Mouse (Mus musculus): Measurements from ENCODE around the gene Lrrc36.

Lrrc36 gene

DNA sequence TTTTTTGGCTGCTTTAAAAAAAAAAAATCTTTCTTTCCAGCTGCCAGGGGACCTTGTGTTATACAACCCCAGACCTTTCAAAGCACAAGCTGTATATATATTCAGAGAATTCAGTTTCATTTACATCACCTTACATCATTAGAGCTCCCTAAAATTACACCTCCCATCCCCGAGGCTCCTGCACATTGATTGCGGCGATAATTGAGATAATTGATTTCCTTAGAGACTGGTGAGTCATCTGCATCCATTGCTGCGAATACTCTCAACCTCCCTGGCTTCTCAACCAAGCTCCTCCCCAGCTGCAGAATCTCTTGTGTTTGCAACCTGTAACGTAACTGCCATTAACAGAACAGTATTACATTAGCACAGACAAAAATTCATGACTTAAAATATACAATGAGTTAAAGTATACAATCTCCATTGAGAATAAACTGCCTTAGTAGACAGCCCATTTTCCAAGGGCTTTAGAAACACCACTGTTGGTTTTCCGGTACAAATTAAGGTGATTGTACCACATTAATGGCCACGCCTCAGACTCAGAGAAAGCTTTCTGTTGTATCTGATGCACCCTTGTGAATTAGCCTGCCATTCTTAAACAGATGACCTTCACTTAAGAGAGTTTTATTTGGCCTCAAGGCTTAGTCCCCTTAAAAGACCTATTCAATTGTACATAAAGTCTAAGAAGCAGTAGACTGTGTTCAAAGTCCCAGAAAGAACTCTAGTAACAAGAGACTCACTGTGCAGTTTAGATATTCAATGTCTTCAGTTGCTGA lies 18.6 kb downstream of the Lrrc36 start:
- DNase-seq (ENCODE audit: low spot score in 2 of 2) = no peak

DNA sequence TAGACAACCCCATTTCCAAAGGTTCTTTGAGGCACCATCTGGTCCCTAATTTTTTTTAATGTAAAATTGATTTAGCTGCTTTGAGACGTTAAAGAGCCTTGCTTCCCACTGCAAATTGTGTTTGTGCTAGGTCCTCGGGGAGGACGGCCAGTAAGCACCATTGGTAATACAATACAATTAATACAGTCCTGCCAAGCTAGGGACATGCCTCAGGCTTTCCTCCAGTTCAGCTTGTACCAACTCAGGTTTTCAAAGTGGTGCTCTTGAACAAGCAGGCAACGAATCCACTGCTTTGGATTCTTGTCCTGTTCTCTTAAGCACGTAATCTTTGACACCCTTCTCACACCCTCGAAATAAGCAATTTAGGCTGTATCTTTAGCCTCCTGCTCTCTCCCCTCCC lies 19.6 kb downstream of the Lrrc36 start:
- DNase-seq (ENCODE audit: low spot score in 2 of 2) = no peak

DNA sequence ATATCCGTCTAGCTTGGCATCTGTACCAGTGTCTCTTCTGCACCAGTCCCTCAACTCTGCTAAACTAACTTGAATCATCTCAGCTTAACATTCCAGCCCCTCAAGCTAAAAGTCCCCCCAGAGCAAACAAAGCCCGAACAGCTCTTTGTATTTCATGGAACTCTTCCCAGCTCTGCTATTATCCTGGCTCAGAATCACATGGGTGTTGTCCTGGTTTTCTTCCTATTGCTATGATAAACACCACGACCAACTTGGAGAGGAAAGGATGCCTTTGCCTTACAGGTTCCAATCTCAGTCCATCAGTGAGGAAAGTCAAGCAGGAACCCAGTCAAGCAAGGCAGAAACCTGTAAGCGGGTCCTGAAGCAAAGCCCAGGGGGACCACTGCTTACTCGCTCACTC lies 20.1 kb downstream of the Lrrc36 start:
- no peak for DNase-seq (ENCODE audit: low spot score in 2 of 2)

DNA sequence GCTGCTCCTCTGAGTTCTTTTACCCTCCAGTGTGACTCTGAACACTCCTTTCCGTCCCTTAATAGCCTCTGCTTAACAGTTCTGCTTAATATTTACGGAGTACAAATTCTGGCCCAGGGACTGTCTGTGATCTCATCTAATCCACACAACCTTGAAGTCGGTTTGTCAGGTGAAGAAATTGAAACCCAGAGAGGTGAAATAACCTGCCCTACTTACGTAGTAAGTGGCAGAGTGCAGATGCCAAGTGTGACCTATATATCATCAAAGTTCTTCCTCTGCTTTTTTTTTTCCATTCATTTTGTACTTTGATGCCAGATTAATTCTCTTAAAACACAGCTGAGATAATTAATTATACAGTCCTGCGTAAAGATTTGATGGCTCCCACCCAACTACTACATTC lies 20.8 kb downstream of the Lrrc36 start:
- DNase-seq (ENCODE audit: low spot score in 2 of 2) = no peak

DNA sequence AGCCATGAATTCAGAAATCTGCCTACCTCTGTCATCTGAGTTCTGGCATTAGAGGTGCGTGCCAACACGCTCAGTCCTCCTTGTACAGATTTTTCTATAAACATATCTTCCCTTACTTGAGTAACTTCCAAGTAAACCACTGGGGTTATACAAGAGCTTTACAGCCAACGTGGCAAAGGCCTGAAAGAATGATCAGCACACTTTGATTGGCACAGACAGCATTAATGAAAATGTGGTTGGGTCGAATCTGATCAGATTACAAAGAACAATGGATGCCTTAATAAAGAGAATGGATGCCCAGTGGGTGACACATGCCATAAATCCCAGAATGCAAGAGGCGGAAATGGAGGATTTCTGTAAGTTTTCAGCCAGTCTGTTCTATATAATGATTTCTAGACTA lies 22.8 kb downstream of the Lrrc36 start:
- no peak for DNase-seq (ENCODE audit: low spot score in 2 of 2)

DNA sequence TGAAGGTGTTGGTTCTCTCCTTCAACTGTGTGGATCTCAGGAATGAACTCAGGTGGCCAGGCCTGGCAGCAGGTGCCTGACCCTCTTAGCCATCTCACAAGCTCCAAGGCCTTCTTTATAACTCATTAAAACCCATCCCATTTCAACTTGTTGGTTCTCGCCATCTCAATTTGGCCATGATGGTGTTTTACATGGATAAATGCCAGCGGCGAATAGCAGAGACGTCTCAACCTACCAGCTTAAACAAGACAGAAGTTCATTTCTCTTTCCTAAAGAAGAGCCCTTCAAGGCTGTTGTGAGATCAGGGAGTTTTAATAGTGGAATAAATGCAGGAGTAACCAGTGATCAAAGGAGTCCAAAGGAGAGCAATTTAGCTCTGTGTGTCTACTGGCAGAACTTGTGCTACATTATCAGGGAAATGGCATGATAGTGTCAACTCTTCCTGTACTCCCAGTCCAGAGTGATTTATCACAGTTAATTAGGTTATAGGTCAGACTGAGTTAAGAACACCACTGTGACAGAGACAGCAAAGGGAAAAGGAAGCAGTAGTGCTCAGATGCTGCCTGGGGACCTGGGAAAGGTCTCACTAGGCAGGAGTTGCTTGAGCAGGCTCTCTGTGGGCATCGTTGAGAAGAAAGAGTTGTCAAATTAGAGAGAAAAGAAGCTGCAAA lies 23.8 kb downstream of the Lrrc36 start:
- no peak for DNase-seq (ENCODE audit: low spot score in 2 of 2)

DNA sequence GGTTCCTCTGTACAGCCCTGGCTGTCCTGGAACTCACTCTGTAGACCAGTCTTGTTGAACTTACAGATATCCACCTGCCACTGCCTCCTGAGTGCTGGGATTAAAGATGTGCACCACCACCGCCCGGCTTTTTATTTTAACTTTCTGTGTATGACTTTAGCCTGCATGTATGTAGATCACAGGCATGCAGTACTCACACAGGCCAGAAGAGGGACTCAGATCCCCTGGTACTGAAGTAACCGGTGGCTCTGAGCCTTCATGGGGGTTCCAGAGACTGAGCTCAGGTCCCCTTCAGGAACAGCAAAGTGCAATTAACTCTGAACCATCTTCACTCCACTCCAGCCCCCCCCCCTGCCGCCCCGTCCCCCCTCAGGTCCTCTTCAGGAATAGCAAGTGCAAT lies 25.5 kb downstream of the Lrrc36 start:
- DNase-seq (ENCODE audit: low spot score in 2 of 2) = no peak

DNA sequence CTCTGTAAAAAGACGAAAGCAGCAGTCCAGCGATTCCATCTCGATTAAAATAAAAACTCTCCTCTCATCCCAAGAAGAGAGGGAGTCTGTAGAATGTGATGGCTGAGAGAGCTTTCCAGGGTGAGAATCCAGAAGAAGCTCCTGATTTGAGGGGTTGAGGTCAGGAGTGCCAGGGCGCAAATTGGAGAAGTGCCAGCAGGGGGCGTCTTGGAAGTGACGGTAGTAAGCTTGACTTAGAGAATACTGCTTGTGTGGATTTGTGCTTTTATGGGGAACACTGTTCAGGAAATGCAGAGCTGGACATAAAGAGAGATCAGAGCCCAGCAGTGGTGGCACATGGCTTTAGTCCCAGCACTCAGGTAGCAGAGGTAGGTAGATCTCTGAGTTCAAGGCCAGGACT lies 28.1 kb downstream of the Lrrc36 start:
- DNase-seq (ENCODE audit: low spot score in 2 of 2) = no peak

DNA sequence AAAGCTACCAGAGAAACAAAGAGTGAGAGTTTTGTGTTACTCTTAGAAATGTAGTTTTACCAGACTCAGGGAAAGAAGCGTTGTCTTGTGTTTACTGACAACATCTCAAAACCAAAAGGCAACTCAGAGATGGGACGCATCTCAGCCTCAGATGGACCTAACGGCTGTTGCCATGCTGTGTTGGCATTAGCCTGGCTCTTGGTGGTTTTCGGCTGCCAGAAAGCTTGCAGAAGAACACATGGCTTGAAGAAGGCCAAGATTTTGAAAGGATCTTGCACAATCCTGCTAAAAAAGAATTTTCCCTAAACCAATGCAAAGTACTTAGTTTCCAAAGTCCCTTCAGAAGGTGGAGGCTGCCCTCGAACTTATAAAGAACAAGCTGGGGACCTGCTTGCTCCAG lies 29.3 kb downstream of the Lrrc36 start:
- no peak for DNase-seq (ENCODE audit: low spot score in 2 of 2)

DNA sequence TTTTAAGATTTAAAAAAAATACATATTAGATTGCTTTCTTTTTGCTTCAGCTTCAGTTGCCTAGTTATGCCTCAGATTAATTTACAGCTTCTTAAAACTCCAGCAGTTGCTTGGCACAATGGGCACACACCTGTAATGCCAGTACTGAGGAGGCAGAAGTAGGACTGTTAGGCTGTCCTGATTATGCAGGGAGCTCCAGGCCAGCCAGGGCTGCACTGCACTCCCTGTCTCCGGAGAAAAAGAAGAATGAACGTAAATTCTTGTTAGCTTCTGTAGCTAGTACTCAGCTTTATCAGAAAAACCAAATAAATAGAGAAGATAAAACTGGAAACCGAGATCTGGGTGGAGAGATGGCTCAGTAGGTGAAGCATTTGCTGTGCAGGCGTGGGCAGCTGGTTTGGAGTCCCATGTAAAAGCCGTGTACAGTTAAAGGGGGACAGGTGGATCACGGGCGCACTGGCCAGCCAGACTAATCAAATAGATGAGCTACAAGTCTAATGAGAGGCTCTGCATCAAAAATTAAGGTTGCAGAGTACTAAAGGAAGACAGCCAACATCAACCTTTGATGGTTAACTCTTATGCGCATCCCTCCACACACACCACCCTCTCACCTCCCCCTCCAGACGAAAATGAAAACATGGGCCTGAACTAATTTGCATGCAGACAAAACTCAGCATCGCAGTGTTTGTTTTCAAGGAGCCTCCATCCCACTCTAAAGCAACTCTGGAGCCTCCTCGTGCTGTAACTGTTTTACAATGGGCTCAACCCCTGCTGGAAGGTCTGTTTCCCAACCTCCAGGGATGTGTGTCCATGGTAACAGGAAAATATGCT lies 32.1 kb downstream of the Lrrc36 start:
- no peak for DNase-seq (ENCODE audit: low spot score in 2 of 2)

DNA sequence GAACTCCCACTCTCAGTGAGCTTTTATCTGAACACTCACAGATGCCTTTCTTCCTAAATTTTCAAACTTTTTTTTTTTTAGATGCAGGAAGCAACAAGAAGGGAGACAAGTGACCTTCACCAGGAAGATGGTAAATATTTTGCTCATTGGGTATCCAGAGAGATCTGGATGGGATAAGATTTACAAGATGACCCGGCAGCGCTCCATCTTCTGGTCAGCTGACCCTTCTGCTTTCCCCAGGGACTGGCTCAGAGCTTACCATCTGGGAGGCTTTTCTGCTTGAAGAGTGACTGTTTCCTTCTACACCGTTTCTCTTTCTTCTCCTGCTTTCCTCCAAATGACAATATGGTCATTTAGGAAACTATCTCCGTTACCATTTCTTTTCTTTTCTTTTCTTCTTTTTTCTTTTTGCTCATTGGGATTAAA lies 32.8 kb downstream of the Lrrc36 start:
- no peak for DNase-seq (ENCODE audit: low spot score in 2 of 2)

DNA sequence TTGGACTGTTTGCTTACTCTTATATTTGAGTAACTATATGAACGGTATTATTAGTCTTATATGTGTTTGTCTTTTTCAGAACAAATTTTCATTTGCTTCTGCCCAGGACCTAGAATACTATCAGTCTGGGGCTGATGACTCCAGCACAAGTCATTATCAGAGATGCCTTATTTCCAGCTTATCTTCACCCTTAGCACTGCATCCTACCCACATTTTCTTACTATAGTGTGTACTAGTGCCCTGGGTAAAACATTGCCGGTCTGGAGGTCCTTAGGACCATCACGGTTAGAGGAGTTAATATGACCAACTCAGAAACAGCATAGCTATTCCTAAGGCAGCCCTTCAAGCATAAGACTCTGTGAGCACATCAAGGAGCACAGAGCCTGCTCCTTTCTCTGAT lies 34.8 kb downstream of the Lrrc36 start:
- no peak for DNase-seq (ENCODE audit: low spot score in 2 of 2)

DNA sequence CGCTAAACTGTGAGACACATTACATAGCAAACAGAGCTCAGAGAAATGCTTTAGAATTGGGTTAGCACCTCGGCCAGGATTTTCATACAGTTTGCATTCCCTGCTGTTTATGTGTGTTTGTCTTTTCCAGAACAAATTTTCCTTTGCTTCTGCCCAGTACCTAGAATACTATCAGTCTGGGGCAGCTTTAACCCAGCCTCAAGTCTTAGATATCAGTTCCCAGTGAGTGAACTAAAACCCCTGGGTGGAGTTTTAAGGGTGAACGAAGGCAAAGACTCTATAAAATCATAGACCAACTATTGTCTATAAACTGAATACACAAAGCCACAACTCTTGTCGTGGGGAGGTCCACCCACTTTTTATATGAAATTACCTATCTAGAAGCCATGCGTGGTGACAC lies 35.2 kb downstream of the Lrrc36 start:
- peak in 1 of 2 experiments; percentile 29 for DNase-seq (ENCODE audit: low spot score in 2 of 2)

DNA sequence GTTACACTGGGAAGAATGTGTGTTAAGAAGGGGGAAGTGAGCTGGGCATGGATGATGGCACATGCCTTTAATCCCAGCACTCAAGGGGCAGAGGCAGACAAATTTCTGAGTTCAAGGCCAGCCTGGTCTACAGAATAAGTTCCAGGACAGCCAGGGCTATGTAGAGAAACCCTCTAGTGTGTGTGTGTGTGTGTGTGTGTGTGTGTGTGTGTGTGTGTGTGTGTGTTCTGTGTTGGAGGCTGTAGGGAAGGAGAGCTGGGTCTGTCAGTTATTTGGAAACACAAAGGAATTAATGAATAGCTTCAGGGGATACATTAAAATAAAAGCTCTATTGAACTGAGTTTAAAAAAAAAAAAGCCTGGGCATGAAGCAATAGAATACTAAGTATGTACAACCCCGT lies 37.6 kb downstream of the Lrrc36 start:
- no peak for DNase-seq (ENCODE audit: low spot score in 2 of 2)

DNA sequence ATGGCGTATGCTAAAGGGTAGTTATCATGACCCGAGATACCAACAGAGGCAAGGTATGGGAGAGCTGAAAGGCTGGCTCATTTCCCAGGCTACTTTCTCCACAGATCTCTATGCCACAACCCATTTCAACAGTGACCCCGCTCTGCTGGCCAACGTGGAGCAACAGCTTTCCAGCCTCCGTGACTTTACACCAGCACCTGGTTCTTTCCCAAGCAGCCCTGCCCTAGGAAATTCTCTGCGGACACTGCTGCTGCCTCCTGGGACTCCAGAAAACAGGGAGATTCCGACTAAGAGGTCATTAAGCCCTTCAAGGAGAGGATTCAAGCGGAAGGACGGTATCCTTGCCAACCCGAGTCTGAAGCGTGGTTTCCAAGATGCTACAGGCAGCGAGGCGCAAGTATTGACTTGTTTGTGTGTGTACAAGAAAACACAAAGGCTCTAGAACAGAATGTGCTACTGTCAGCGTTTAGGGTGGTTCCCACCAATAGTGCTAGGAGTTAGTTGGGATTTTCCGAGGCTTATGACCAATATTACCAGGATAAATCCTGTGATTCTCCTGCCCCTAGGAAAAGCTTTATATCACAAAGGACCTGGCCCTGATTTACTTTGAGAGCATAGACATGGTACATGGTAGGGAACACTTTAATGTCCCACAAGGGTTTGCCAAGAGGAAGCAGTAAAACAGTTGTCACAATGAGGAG lies 38.7 kb downstream of the Lrrc36 start:
- DNase-seq (ENCODE audit: low spot score in 2 of 2) = no peak

DNA sequence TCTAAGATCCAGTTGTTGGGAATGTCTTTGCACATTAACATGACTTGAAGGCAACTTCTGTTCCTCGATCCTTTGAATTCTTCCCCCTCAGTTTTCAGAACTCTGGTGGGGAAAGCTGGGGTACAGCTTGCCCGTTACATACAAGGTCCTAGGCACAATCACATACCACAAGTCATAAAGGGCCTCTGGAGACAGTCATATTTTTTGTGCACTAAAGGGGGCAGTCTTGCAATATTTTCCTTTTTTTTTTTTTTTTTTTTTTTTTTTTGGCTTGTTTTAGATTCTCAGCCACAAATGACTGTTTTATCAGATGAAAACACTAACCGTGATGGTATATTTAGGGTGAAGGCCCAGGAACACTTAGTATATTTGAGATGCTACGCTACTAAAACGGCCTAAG lies 39.9 kb downstream of the Lrrc36 start:
- DNase-seq (ENCODE audit: low spot score in 2 of 2) = no peak

DNA sequence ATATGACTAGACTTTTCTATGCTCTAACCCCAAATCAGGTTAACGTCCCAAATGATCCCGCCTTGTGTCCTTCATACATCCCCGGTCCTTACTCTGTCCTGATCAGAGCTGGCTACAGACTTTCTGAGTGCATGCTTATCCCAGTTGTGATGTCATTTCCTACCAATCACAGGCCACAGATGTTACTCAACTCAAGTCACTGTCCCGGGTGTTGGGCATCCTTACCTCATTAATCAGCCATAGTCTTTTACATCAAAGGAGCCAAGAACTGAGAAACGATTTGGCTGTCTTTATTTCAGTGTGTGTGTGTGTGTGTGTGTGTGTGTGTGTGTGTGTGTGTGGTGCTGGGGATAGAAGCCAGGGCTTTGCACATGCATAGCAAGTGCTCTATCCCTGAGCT lies 40.7 kb downstream of the Lrrc36 start:
- DNase-seq (ENCODE audit: low spot score in 2 of 2) = no peak

DNA sequence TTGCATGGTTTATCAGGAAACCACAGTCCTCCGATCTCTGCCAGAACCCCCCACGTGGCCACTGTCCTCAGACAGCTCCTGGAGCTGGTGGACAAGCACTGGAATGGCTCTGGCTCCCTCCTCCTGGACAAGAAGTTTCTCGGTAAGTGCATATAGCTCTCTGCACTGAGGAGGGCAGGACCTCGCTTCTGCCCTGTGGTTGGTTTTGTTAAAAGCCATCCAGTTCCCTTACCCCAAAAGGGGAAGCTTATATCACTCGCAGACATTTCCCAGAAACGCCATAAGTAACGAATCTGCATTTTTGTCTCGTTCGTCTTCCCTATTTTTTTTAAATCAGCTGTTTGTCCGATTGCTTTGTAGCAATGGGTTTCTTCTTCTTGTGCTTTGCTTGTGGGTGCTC lies 41.8 kb downstream of the Lrrc36 start:
- DNase-seq (ENCODE audit: low spot score in 2 of 2) = no peak

DNA sequence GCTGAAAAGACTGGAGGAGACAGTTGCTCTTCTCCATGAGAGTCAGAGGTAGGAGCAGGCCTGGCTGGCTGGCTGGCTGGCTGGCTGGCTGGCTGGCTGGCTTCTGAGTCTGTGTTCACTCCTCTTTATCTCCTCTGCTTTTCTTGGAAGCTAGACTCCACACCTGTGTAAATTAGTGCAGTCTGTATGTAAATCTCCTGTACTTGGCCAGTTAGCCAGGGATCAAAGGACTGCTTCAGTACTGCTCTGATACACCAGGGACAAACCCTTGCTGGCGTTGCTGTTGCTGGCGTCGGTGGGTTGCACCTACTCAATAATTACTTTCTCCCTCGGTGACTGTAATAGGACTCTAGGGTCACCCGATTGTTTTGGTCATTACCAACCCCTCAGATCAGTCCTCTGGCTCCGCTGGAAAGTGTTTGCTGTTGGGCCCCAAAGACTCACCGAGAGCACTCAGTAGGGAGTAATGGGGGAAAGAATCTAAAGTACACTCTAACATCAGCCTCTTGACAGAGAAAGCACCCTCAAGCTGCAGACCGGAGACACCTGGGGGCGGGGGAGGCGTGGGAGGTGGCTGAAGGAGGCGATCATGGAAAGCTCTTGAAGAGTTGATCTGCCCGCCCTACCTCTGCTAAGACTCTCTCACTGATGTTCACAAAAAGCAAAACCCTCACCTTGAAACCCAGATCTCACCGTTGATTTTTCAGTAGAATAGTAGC lies 47.9 kb downstream of the Lrrc36 start:
- no peak for DNase-seq (ENCODE audit: low spot score in 2 of 2)

DNA sequence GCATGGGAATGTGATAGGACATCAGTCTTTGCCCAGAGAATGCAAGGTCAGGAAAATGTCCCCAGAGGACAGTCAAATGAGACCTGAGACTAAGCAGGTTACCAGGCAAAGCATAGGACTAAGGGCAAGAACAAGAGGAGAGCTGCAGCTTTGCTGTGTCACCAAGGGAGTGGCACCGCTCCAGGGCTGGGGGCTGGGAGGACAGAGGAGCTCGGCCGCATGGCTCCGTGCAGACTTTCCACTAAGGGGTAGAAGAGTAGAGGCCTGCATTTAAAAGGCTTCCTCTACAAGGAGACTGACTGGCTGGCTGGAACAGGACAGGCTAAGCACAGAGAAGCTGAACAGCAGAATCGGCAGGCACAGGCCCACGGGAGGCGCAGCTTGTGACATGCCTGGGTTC lies 51.2 kb downstream of the Lrrc36 start:
- DNase-seq (ENCODE audit: low spot score in 2 of 2) = no peak

DNA sequence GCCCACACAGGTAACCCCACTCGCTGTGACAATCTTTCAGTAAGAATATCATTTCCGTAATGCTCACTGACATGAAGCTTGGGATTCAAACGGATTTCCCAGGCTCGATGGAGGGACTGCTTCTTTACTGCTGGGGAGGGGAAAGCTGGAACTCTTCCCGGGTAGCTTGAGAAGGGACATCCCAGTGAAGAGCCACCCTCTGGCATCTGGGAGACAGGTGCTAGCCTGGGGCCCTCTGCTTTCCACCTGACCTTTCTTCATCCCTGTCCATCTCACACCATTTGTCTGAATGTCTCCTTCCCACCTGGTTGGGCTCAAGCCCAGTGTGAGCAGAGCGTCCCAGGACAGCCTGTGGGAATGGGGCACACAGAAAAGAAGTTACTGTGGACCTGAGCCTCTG lies 52.9 kb downstream of the Lrrc36 start:
- DNase-seq (ENCODE audit: low spot score in 2 of 2) = no peak

All from spleen, postnatal 36 days (tissue).